Mouse (Mus musculus): ENCODE results near the gene Chtf18. TPM values are rescaled to one million over a fixed set of nuclear protein-coding genes. Genes with fewer than 3 reads are reported as not detected.

Chtf18 gene
- polyA plus RNA-seq, 1 experiment from 2014 or later = 11.9 TPM

Other genes with a start within 250 kb of the Chtf18 start
- 0.07 and 0.12 TPM in 2 replicates for gene Sstr5, start 230.1 kb downstream of the Chtf18 start, polyA plus RNA-seq (2014; fragmentation: Nextera tagmentation; extraction: Ambion mirVana)
- 7.1 TPM in 2 replicates for gene Sox8, start 156.7 kb downstream of the Chtf18 start, polyA plus RNA-seq (2014; fragmentation: Nextera tagmentation; extraction: Ambion mirVana)
- 23.1 and 26.9 TPM in 2 replicates for gene Lmf1, start 148.3 kb downstream of the Chtf18 start, polyA plus RNA-seq (2014; fragmentation: Nextera tagmentation; extraction: Ambion mirVana)
- gene Gng13, start 10.2 kb downstream of the Chtf18 start, polyA plus RNA-seq (2014; fragmentation: Nextera tagmentation; extraction: Ambion mirVana) = 1.8 and 2.5 TPM in 2 replicates
- gene Rpusd1, start 251 bp upstream of the Chtf18 start, polyA plus RNA-seq (2014; fragmentation: Nextera tagmentation; extraction: Ambion mirVana) = 17.2 and 18.0 TPM in 2 replicates
- not detected in 2 replicates for gene Mslnl, start 8.6 kb upstream of the Chtf18 start, polyA plus RNA-seq (2014; fragmentation: Nextera tagmentation; extraction: Ambion mirVana)
- 0.25 TPM in 1 of 2 replicates, not detected in the other for gene Msln, start 27.0 kb upstream of the Chtf18 start, polyA plus RNA-seq (2014; fragmentation: Nextera tagmentation; extraction: Ambion mirVana)
- gene Narfl, start 46.4 kb upstream of the Chtf18 start, polyA plus RNA-seq (2014; fragmentation: Nextera tagmentation; extraction: Ambion mirVana) = 19.9 and 23.2 TPM in 2 replicates
- gene Haghl, start 58.3 kb upstream of the Chtf18 start, polyA plus RNA-seq (2014; fragmentation: Nextera tagmentation; extraction: Ambion mirVana) = 63.6 and 70.3 TPM in 2 replicates
- 0.42 TPM in 1 of 2 replicates, not detected in the other for gene Ccdc78, start 59.2 kb upstream of the Chtf18 start, polyA plus RNA-seq (2014; fragmentation: Nextera tagmentation; extraction: Ambion mirVana)
- gene Fam173a, start 65.5 kb upstream of the Chtf18 start, polyA plus RNA-seq (2014; fragmentation: Nextera tagmentation; extraction: Ambion mirVana) = 64.8 and 70.9 TPM in 2 replicates
- gene AC134908.4, start 68.2 kb upstream of the Chtf18 start, polyA plus RNA-seq (2014; fragmentation: Nextera tagmentation; extraction: Ambion mirVana) = 0.56 TPM in 1 of 2 replicates, not detected in the other
- 16.9 and 24.1 TPM in 2 replicates for gene Metrn, start 69.7 kb upstream of the Chtf18 start, polyA plus RNA-seq (2014; fragmentation: Nextera tagmentation; extraction: Ambion mirVana)
- 12.2 and 15.0 TPM in 2 replicates for gene Fbxl16, start 81.7 kb upstream of the Chtf18 start, polyA plus RNA-seq (2014; fragmentation: Nextera tagmentation; extraction: Ambion mirVana)
- gene Wdr24, start 96.2 kb upstream of the Chtf18 start, polyA plus RNA-seq (2014; fragmentation: Nextera tagmentation; extraction: Ambion mirVana) = 22.0 and 23.5 TPM in 2 replicates
- 46.3 and 54.0 TPM in 2 replicates for gene Jmjd8, start 101.4 kb upstream of the Chtf18 start, polyA plus RNA-seq (2014; fragmentation: Nextera tagmentation; extraction: Ambion mirVana)
- gene Stub1, start 106.0 kb upstream of the Chtf18 start, polyA plus RNA-seq (2014; fragmentation: Nextera tagmentation; extraction: Ambion mirVana) = 290 and 306 TPM in 2 replicates
- gene Rhbdl1, start 109.9 kb upstream of the Chtf18 start, polyA plus RNA-seq (2014; fragmentation: Nextera tagmentation; extraction: Ambion mirVana) = 3.1 TPM in 2 replicates
- 1.3 and 1.7 TPM in 2 replicates for gene Gm20683, start 114.3 kb upstream of the Chtf18 start, polyA plus RNA-seq (2014; fragmentation: Nextera tagmentation; extraction: Ambion mirVana)
- 7.9 and 9.3 TPM in 2 replicates for gene Rhot2, start 117.4 kb upstream of the Chtf18 start, polyA plus RNA-seq (2014; fragmentation: Nextera tagmentation; extraction: Ambion mirVana)
- 13.4 and 14.3 TPM in 2 replicates for gene Wdr90, start 134.1 kb upstream of the Chtf18 start, polyA plus RNA-seq (2014; fragmentation: Nextera tagmentation; extraction: Ambion mirVana)
- 7.0 and 8.3 TPM in 2 replicates for gene Mcrip2, start 141.3 kb upstream of the Chtf18 start, polyA plus RNA-seq (2014; fragmentation: Nextera tagmentation; extraction: Ambion mirVana)
- gene Mettl26, start 147.7 kb upstream of the Chtf18 start, polyA plus RNA-seq (2014; fragmentation: Nextera tagmentation; extraction: Ambion mirVana) = 53.2 and 56.6 TPM in 2 replicates
- 0.71 and 1.3 TPM in 2 replicates for gene Wfikkn1, start 153.4 kb upstream of the Chtf18 start, polyA plus RNA-seq (2014; fragmentation: Nextera tagmentation; extraction: Ambion mirVana)
- 19.1 and 19.5 TPM in 2 replicates for gene Rab40c, start 192.3 kb upstream of the Chtf18 start, polyA plus RNA-seq (2014; fragmentation: Nextera tagmentation; extraction: Ambion mirVana)
- gene Pigq, start 217.5 kb upstream of the Chtf18 start, polyA plus RNA-seq (2014; fragmentation: Nextera tagmentation; extraction: Ambion mirVana) = 45.4 and 47.4 TPM in 2 replicates
- 0.15 and 0.27 TPM in 2 replicates for gene Nhlrc4, start 217.5 kb upstream of the Chtf18 start, polyA plus RNA-seq (2014; fragmentation: Nextera tagmentation; extraction: Ambion mirVana)
- gene A930017K11Rik, start 225.1 kb upstream of the Chtf18 start, polyA plus RNA-seq (2014; fragmentation: Nextera tagmentation; extraction: Ambion mirVana) = 0.18 and 0.19 TPM in 2 replicates